Mouse (Mus musculus): ENCODE data around the gene Leng1. TPM values are rescaled to one million over a fixed set of nuclear protein-coding genes. Genes with fewer than 3 reads are reported as not detected.
"Not testable (repeated sequence)": the region's sequence is repeated elsewhere in the genome, so short reads cannot be mapped to it uniquely, and the experiment has no call there.

The Leng1 gene
- total RNA-seq (2017): 12.4 and 13.9 TPM in 2 replicates

DNA sequence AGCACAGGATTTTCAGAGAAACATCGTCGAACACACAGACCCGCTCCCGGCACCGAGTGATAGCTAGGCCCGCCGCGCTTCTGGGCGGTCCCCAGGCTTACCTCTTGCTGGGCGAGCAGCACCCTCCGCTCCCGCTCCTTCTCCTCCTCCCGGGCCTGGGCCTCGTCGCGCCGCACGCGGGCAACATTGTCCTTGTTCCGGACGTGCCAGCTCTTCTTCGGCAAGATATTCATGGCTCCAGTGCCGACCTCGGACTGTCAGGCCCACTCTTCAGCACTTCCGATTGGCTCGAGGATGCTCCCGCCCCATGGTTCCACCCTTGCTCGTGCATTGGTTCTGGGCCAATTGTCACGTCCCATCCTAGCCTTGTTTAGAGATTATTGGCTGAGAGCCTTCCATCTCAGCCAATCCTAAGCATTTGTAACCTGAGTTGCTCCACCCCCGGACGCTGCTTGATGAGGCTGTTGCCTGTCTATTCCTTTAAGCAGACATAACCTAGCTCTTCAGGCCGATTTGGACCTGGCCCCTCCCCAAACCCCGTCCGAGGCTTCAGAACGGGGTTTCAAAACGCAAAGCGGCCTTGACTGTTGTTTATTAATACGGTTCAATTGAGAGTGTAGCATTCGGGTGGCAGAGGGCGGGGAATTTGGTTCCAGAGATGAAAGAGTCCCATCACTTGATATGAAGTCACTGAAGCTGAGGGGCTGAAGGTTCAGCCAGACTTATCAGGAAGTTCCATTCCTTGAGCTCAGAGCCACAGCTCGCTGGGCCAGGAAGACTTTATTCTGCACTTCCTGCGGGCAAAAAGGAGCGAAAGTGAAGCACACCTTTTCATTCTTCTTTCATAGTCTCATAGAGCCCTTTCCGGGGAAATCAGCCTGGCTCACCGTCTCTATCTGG lies at the start of gene Leng1:
Gene Leng1 (minus strand): TSS at position 626 of the 900 bp plus-strand sequence.
- peak; percentile 94 for ATAC-seq (replicated peaks; ENCODE audit: low read depth, poor library complexity, severe bottlenecking)

DNA sequence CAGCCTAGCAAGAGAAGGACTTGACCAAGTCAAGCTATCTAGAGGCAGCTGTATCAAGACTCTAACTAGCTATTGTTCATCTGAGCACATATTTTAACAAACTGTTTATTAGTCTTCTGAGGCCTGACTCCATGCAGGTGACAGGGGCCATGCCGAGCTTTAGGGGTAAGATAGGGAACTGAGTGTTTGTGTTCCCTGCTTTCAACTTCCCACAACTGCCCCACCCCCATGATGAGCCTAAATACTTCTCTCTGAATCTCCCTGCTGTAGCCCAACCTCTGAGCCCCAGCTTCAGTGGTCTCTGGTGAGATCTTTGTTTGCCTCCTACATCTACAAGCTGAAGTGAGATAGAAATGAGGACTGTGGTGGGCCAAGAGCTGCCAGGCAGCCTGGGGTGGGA lies 49.6 kb upstream of the Leng1 start:
- peak; percentile 53; the same call in 1 of the 2 replicates for ATAC-seq (replicated peaks; ENCODE audit: low read depth, poor library complexity, severe bottlenecking)

DNA sequence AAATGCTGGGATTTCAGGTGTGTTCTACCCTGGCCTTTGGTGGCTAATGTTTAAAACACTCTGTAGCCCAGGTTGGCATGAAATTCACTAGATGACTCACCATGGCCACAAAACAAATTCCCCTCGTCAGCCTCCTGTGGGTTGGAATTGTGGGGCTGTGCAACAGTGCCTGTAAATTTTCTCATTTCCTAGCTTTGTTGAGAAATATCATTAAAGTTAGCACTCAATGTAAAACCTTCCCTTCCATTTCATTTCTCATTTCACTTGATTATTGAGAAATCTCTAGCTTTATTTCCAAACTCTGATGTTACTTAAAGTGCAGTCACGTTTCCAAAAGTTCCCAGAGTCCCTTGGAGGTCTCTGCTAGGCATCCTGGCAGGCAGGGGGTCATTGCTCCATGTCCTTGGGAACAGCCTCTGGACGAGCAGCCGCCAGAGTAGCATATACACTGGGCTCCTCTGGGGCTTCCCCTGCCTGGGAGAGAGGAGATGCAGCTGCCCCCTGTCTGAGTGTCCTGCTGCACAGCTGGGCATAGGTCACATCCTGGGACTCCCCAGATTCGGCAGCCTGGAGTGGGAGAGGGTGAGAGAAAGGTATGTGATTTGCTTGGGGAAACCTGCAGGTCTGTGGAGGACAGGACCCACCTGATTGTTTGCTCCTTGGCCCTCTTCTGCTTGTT lies 46.8 kb upstream of the Leng1 start:
- ATAC-seq (replicated peaks; ENCODE audit: low read depth, poor library complexity, severe bottlenecking): no peak

DNA sequence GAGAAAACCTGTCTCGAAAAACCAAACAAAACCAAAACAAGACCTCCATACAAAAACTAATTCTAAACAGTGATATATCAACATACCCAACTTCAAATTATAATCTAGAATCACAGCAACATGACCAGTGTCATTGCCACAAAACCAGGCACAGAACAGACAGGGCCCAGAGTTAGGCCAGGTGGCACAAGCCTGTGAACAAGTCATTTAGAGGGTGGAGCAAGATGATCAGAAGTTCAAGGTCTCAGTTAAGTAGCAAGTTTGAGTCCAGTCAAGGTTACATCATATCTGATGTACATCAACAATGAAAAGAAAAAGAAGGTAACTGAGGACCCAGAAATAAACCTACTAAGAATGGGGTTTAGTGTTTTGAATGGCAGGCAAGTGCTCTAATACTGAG lies 43.4 kb upstream of the Leng1 start:
- no peak for ATAC-seq (replicated peaks; ENCODE audit: low read depth, poor library complexity, severe bottlenecking)

DNA sequence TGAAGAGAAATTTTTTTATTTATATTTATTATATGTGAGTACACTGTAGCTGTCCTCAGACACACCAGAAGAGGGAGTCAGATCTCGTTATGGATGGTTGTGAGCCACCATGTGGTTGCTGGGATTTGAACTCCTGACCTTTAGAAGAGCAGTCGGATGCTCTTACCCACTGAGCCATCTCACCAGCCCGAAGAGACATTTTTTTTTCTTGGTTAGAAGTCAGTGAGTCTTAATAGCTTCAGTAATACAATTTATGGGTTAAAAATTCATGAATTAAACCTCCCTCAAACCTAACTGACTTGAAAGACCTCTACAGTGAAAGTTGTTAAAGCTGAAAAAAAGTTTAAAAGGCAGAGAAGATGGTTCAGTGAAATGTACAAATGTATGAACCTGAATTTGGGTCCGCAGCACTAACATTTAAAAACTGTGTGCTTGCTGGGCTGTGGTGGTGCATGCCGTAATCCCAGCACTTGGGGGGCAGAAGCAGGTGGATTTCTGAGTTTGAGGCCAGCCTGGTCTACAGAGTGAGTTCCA lies 42.9 kb upstream of the Leng1 start:
- ATAC-seq (replicated peaks; ENCODE audit: low read depth, poor library complexity, severe bottlenecking): not testable (repeated sequence)

DNA sequence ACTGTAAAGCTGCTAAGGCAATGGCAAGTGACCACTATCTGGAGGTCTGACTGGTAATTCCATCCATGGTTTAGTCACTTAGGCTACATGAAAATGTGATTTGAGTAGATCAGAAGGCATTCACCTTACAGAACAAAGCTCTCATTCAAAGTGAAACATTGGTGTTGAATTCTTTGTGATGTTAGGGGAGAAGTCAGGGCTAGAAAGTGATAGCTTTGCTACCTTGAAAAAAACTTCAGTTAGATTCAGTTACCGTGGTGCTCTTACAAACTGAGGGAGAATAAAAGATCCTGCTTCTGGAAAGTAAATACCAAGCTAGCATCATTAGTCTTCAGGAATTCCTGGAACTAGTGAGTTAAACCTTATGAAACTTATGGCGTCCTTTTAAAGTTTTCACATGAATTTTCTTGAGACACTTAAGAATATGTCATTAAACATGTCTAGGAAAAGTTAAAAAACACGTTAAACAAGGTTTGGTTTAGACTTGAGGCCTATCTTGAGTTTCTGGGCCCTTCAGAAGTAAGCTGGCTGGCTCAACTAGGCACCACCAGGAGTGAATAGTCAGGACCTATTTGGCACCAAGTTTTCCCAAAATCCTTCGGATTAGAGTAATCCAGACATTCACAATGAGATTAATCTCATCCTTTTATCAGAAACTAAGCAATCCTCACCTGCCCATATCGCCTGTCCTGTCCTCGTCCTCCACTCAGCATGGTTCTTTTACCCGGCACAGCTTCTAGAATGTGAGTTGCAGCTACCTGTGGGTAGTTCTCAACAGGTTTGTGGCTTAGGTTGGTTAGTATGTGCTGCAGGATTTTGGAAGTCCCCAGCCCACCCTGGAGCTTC lies 42.2 kb upstream of the Leng1 start:
- no peak for ATAC-seq (replicated peaks; ENCODE audit: low read depth, poor library complexity, severe bottlenecking)

DNA sequence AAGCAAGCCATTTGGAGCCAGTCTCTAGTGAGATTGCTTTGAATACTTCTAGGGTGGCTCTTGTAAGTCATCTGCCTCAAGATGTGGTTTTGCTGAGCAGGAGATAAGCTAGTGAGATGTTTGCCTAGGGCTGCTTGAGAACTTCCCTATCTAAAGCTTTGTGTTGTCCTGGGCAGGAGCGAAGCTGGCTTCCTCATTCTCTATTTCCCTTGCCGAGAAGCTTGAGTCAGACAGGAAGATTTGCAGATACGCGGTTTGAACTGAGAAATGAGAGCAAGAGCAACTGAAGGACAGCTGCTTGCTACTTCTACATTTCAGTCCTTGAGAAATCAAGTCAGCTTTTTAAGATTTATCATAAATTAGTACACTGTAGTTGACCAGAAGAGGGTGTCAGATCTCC lies 41.4 kb upstream of the Leng1 start:
- ATAC-seq (replicated peaks; ENCODE audit: low read depth, poor library complexity, severe bottlenecking): peak; percentile 62

DNA sequence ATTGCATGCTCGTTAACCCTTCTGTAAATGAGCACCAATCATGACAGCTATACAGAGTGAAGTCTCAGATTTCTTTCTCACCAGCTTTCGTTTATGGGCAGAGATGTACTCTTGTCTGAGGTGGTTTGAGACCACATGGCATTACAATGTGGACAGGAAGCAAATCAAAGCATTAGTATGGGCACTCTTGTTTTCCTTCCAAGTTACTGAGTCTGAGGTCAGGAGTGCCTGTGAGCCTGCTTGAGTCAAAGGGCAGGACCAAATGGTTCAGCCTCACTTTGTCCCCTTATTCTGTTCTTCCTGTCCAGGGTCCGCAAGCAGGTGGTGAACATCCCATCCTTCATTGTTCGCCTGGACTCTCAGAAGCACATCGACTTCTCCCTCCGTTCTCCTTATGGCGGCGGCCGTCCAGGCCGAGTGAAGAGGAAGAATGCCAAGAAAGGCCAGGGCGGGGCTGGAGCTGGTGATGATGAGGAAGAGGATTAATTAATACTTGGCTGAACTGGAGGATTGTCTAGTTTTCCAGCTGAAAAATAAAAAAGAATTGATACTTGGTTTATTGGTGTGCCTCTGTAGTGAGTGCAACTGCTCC lies 40.8 kb upstream of the Leng1 start:
- ATAC-seq (replicated peaks; ENCODE audit: low read depth, poor library complexity, severe bottlenecking): no peak

DNA sequence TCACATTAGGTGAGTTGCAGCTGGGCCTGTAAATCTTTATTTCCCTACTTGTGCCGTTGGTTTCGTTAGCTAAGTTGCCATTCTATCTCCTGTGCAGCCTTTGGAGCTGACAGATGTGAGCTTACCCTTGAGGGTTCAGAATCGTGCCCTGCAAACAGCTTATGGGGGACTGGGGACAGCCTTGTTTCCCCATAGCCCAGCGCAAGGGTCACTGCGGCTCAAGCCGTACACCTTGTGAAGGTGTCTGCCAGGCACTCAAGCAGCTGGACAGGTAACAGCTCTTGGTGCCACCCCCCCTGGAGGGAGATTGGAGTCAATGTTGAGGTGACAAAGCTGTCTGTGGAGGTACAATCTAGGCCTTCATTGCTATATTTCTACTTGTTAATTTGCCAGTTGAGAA lies 40.3 kb upstream of the Leng1 start:
- no peak for ATAC-seq (replicated peaks; ENCODE audit: low read depth, poor library complexity, severe bottlenecking)

DNA sequence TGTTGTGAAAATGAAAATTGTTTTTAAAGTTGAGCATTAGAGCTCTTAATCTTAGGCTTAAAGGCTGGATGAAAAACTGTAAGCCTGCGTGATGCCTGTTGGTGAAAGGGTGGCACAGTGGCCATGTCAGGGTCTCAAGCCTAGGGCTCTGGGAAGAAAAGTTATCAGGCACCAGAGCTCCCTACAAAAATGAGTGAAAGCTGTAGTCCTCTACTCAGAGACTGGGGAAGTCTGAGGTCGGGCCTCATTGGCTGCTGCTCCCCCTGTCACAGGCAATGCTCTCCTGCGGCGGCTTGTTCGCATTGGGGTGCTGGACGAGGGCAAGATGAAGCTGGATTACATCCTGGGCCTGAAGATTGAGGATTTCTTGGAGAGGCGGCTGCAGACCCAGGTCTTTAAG lies 39.8 kb upstream of the Leng1 start:
- not testable (repeated sequence) for ATAC-seq (replicated peaks; ENCODE audit: low read depth, poor library complexity, severe bottlenecking)

DNA sequence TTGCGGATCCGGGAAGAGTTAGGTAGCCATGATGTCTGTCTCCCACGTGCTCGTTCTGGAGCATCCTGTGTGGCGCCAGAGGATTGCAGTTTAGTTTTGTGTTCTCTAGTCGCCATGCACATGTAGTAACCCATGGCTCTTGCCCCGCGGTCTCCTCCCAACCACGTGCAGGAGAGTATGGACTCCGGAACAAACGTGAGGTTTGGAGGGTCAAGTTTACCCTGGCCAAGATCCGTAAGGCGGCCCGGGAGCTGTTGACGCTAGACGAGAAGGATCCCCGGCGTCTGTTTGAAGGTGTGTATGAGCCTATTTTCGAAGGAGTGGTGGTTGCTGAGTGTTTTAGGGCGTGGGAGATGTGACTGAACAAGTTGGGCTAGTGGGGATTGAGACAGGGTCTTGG lies 38.8 kb upstream of the Leng1 start:
- ATAC-seq (replicated peaks; ENCODE audit: low read depth, poor library complexity, severe bottlenecking): no peak

DNA sequence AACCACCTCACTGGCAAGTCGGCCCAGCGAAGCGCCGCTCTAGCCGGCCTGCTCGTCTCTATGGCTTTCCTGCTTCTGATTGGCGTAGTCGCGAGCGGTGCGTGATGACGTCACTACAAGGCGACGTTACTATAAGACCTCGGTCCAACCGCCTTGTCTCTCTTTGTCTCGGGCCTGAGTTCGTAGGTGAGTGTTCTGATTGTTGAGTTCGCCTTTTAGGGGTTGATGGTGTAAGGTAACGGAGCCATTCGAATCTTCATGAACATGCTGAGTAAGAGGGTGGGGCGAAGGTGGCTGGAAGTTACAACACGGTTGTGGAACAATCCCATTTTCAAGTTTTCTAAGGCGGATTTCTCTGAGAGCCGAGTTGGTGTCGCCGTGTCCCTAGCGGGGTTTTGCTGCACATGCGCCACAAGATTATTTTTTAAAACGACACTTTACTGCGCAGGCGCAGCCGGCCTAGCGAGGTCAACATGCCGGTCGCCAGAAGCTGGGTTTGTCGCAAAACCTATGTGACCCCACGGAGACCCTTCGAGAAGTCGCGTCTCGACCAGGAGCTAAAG lies 38.3 kb upstream of the Leng1 start, which contains the start of gene Rps9:
Gene Rps9 (plus strand): TSS at position 115 of the 563 bp plus-strand sequence.
- ATAC-seq (replicated peaks; ENCODE audit: low read depth, poor library complexity, severe bottlenecking): peak; percentile 82

DNA sequence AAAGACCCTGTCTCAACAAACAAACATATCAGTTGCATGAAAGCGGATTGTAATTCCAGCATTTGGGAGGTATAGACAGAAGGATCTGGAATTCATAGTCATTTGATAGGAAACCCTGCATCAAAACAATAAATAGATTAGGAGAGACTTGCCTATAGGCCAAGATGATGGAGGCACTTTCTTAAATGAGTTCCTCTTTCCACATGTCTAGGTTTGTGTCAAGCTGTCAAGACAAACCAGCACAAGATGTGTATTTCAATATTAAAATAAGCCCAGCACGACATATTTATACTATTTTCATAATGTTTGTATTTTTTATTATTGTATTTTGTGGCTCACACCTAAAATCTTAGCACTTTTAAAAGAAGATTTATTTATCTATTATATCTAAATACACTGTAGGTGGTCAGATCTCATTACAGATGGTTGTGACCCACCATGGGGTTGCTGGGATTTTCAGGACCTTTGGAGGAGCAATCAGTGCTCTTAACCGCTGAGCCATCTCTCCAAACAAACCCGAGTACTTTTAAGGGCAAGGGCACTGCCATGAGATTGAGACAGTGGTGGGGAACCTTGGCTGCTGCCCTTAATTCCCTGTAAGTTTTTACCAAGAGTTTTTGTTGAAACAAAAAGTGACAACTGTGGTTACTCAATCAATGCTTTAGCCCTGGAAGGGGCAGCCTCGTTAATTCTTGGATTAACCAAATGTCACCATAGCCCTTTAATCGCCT lies 37.7 kb upstream of the Leng1 start:
- ATAC-seq (replicated peaks; ENCODE audit: low read depth, poor library complexity, severe bottlenecking): no peak; the same call in 1 of the 2 replicates

DNA sequence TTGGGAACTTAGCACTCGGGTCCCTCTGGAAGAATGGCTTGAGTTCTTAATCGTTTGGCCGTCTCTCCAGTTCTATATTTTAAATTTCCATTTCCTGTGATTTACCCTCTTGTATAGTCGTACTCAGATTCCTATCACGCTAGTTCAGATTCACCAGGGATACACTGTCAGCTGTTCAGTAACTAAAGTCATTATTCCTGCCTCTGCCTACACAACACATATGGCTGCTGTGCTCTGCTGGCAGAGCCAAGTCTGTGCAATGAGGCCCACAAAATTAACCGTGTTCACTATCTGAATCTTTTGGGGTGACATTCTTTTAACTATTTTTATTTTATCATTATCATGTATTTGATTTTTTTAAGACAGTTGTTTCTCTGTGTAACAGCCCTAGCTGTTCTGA lies 32.8 kb upstream of the Leng1 start:
- no peak for ATAC-seq (replicated peaks; ENCODE audit: low read depth, poor library complexity, severe bottlenecking)

DNA sequence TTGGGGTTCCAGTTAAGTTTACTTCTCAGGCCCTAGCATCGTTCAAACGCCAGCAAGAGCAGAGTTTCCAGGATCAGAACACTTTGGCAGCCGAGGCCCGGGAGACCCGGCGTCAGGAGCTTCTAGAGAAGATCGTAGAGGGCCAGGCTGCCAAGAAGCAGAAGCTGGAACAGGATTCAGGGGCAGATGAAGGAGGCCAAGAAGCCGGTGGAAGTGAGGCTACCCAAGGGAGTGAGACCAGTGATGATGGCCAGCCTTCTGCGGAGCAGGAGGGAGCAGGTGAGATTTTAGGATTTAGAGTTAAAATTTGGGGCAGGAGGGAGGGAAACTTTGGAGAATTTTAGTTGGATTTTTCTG lies 29.3 kb upstream of the Leng1 start:
- ATAC-seq (replicated peaks; ENCODE audit: low read depth, poor library complexity, severe bottlenecking): not testable (repeated sequence)

DNA sequence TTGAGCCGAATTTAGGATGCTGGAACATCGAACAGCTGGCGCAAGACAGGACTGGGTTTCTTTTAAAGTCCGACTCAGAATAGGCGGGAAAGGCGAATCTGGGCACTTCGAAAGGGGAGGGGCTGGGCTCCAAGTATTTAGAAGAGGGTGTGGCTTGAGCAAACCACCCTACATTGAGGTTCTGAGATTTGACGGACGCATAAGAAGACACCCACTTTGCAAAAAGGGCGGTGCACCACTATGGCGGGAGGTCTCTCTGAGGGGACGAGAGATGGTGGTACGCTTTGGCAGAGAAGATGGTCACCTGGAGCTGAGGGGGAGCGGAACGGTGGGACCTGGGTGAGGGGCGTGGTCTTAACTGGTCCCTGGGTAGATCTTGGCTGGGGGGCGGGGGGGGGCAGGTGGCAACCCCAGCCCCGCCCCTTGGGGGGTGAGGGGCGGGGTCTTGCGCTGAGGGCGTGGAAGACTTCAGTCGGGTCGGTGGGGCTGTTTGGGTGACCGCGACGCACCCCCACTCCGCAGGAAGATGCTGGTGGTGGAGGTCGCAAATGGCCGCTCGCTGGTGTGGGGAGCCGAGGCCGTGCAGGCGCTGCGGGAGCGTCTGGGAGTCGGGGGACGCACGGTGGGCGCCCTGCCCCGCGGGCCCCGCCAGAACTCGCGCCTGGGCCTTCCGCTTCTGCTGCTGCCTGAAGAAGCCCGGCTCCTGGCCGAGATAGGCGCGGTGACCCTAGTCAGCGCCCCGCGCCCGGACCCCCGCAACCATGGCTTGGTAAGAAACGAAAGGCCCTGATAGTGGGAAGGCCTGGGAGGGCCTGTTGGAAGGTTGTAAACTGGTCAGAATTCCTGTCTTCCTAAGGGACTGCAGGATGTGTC lies 28.7 kb upstream of the Leng1 start:
- ATAC-seq (replicated peaks; ENCODE audit: low read depth, poor library complexity, severe bottlenecking): peak; percentile 27

DNA sequence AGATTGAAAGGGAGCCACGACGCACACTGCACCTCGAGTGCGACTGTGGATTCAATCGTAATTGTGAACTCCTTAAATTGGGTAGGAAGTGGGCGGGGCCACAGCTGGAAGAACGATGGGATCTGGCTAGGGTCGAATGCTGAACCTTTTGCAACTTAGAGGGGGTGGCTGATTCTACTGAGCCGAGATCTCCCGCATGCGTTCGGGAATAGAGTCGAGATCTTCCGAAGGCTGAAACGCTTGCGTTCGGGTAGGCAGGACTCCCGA lies 28.1 kb upstream of the Leng1 start:
- no peak for ATAC-seq (replicated peaks; ENCODE audit: low read depth, poor library complexity, severe bottlenecking)

All from common myeloid progenitor, adult 5-6 weeks (primary cell).